Mouse (Mus musculus) urinary bladder, adult 2 months (tissue): ENCODE data around the gene Timm17a. TPM values are rescaled to one million over a fixed set of nuclear protein-coding genes. Genes with fewer than 3 reads are reported as not detected.

Experiments
- DNase-seq: peaks from one replicate; pipeline ENCODE4 v3.0.0; 2022; ENCODE audit warnings: low spot score
- polyA plus RNA-seq: library from polyadenylated mRNA; depleted of rRNA; stranded (reverse); fragments of >200 nt; gene quantifications from 2 replicates; pipeline ENCODE4 v1.2.3, GENCODE M21; 2012; rRNA removed

The Timm17a gene
- polyA plus RNA-seq, 1 experiment, result 92.8 TPM

DNA sequence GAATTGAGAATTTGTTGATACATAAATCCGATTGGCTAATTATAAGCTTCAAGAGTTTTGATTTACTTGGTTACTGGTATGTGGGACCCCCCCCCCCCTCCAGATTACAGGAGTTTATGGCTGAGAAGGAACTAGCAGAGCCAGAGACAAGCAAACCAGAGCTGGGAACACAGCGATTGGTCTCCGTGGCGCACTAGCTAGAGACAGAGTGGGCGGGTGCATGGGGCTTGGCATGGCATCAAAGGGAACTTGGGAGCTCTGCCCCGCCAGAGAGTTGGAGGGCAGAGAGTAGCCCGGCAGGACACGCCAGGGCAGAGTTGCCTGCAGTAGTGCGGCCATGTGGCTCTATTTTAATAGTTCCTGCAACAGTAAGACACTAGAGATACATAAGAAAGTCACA lies 32.9 kb downstream of the Timm17a start:
- DNase-seq, result no peak

DNA sequence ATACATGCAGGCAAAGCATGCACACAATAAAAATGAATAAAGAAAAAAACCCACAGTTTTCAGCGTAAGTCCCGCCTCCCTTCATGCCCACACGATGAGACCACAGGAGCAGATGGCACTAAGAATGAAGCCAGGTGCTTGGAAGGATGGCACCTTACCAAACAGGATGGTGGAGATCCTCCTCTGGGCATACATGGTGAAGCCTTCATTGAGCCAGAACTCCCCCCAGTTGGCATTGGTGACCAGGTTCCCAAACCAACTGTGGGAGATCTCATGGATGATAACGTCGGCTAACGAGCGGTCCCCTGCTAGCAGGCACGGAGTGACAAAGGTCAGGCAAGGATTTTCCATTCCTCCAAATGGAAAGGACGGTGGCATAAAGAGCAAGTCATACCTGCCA lies 42.2 kb downstream of the Timm17a start:
- DNase-seq, result no peak

DNA sequence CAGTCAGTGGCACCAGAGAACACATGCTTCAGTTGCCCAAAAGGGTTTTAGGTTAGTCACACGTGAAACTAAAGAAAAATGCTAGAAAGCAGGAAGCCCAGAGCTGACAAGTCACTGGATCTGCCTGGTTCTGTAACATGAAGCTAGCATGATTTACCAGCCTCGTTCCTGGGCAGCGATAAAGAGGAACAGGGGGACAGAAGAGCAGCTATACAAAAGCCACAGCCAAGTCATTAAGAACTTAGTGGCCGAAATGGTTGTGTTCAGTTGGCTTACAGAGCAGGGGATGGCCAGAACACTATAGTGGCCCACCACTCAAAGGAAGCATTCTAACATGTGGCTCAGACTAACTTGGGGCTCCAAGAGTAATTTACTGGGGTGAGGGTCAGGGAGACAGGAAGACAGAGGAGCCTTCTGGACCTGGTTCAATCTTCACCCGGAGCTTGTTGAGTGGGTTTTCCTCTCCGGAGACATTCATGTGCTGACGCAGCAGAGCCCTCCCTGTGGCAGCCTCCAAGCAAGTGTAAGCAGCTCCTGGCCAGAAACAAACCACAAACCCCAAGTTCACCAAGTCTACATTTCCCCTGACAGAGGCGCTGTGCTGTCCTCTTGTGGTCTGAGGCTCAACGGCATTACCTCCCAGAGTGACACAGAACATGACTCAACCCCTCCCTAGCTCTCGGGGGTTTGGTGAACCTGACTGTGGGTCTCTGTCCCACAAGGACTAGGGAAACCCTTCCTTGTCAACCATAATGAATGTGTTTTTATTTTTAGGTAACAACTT lies 45.7 kb downstream of the Timm17a start:
- no peak for DNase-seq

DNA sequence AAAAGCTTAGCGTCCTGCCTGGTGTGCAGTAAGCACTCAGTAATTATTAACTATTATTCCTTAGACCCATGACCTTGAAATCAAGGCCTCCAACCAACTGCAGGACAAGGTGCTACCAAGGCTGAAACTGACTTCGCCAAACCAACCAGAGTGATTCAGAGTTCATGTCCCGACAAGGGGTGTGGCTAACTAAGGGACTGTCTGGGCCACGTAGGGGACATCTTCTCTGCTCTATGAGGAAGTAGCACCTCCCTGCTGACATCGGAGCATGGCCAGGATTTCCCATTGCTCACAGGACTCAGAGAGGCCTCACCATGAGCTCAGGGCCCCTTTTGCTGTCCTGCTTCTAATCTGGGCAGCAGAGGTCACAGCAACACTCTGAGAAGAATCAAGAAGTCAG lies 47.7 kb downstream of the Timm17a start:
- no peak for DNase-seq

DNA sequence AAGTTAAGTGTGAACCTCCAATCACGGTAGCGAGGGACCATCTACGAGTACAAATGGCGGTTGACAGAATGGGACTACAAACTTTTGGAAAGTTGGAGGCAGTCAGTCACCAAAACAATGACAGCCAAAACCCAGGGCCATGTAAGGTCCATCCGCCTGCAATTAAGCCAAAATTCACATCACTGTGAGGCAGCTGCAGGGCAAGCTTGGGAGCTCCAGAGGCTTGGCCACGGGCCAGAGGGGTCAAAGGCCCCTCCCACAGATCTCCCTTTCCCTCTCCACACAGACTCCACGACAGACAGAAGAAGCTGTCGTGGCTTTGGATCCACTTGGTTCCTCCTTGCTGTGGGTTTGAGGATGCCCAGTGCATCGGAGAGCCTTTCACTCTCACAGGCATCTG lies 50.3 kb downstream of the Timm17a start:
- no peak for DNase-seq

DNA sequence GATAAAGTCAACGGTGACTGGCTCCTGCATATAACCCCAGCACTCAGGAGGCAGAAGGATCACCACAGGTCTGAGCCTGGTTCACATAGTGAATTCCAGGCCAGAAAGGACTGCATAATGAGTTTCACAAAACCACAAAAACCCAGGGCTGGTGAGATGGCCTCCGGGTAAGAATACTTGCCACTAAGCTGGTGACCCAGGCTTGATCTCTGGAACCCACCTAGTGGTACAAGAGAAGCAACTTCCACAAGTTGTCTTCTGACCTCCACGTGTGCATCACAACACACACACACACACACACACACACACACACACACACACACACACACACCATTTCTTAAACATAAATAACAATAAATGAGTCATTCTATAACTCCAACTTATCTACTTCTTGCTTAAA lies 51.2 kb downstream of the Timm17a start:
- DNase-seq, result no peak

DNA sequence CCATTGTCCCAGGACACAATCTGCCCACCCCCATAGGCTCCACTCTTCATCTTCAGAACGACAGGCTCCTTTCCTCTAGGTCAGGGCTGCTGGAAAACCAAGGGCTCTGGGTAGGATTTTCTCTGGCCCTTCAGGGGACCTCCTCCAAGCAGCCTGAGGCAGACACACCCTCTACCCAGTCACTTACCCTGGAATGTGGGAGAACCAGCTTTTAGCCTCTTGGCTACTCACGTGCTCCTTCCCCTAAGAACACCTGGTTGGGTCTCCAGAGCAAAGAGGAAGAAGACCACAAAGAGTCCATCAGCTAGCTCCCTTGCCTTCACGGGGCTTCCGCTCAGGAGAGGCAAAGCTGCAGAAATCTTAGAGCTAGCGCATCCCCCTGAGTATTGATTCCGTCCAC lies 52.6 kb downstream of the Timm17a start:
- DNase-seq, result no peak

DNA sequence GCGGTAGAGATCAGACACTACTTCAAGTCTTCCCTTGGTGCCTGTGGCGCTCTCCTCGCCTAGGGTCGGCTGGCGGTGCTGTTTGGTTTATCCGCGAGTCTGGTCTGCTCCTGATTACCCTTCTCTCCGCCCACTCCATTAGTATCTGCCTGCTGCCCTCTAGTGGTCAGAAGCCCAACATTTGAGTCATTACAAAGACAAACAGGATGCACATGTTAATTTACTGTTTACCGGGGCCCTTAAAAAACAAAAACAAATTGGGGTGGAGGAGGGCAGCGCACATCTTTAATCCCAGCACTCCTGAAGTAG lies 54.5 kb downstream of the Timm17a start:
- DNase-seq, result no peak

DNA sequence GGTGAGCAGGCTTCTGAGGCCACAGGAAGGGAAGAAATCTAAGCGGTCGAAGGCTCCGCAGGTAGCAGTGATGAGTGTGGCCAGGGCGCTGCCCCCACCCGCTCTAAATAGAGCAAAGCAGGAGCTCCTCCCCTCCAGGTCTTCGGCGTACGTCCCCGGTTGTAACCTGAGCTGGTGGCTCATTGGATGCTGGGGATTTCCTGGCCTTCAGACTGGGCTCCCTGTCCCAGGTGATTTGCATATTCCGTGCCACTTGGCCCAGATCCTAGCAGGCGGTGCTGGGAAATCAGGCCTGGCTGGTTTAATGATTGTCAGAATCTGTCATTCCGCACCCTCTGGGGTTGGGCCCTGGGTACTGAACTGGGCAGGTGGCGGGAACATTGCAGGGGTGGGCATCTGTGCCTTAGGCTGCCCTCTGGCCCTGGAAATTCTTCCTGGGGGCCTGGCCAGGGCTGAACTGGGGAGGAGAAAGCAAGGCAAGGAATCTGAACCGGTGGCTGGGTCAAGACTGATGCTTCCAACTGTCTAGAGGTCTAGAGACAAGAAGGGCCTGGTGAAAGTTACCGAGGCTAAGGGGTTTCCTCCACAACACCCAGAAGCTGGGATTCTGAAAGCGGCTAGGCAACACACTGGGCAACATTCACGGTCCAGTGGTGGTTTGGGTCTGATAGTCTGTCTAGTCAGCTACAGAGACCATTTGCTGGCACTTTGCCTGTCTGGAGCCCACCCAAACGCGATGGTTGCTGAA lies 55.0 kb downstream of the Timm17a start, which contains the start of gene Elf3:
Elf3 (minus strand) TSS at position 189 of the 748 bp plus-strand sequence.
- DNase-seq, result peak; percentile 86

DNA sequence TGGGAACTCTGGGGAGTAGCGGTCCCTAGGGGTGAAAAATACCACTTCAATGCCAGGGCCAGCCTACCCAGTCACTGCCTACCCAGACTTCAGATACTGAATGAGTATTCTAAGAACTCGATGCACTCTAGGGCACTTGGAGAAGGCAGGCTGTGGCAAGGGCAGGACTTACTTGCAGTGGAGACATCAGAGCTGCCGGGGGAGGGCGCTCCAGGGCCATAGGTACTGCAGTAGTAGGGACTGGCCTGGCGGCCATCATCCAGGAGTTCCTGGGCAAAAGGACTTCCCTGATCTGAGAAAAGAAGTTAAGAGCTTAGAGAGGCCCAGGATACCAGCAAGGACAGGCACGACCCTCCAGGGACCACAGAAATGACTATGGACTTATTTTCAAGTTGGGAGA lies 57.3 kb downstream of the Timm17a start:
- DNase-seq, result peak; percentile 64

DNA sequence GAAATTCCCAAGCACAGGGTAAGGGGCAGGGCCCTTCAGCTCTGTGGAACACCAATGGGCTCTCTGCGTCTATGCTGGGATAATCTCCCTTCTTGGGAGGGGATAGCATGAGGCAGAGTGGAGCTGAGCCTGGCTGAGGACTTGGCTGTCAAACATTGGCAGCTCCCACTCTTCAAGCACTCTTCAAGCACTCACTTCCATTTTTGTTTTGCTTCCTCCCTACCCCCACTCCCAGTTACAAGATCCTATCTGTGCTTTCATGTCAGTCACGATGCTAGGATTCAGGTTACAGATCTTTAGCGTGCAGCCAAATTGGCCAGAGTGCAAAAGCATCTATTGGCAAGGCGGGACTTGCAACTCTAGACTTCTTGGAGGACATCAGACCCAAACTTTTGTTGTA lies 60.7 kb downstream of the Timm17a start:
- DNase-seq, result no peak

DNA sequence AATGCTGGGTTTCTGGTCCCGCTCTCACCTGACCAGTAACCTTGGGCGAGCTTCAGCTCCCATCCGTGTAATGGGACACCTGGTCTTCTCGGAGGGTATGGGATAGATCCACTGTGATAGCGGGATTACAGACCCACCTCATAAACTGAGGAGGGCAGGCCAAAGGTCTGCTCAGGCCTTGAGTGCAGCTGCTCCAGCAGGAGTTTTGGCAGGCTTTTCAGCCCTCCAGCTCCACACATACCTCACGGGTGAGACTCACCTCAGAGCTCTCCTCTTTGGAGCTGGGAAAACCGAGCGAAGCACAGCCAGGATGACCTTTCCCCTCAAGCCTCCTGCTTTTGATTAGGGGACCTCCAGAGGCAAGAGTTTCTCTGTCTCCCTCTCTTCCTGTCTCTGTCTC lies 62.2 kb downstream of the Timm17a start:
- no peak for DNase-seq

DNA sequence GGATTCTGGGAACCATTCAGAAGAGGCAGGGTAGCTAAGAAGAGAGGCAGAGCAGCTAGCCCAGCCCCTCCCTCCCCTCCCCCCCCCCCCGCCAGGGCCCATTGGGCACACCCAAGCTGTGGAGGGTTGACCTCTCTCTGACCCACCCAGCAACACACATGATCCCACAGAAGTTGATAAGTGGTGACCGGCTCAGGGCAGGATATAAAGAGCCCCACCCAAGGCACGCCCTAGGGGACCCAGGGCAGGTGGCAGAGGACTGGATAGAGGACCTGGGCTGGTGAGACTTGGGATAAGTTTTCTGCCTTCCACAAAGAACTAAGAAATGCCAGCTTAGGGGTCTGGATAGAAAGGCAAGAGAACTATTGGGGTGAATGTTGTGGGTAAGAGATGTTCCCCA lies 62.9 kb downstream of the Timm17a start:
- DNase-seq, result no peak

DNA sequence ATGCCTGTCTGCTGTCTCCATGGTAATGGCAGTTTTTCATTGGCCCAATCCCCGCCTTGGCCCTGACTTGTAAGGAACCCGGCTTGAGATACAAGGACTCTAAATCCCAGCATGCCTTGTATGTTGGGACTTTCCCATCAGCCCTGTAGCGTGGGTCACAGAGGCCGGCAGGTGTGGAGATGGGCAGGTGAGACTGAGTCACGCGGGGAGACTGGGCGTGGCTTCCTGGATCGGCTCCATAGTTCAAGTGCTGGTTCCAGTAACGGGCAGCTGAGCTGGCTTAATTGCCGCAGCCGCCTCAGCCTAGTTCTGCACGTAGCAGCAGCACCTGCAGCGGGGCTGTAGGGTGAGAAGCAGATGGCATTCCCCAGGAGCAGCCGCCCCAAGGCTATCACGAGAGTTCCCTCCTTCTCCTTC lies 65.1 kb downstream of the Timm17a start:
- DNase-seq, result no peak

Other genes starting within 250 kb of the Timm17a start
- 0.34 and 0.55 TPM in 2 replicates for gene Lgr6, start 208.5 kb downstream of the Timm17a start, polyA plus RNA-seq
- 2.6 and 2.7 TPM in 2 replicates for gene Ptpn7, start 181.1 kb downstream of the Timm17a start, polyA plus RNA-seq
- gene Arl8a, start 167.0 kb downstream of the Timm17a start, polyA plus RNA-seq, result 115 and 118 TPM in 2 replicates
- gene Gpr37l1, start 146.1 kb downstream of the Timm17a start, polyA plus RNA-seq, result 6.8 and 7.3 TPM in 2 replicates
- gene Elf3, start 55.2 kb downstream of the Timm17a start, polyA plus RNA-seq, result 46.7 and 50.1 TPM in 2 replicates
- 46.6 and 55.6 TPM in 2 replicates for gene Rnpep, start 29.7 kb downstream of the Timm17a start, polyA plus RNA-seq
- gene Lmod1, start 11.0 kb upstream of the Timm17a start, polyA plus RNA-seq, result 146 and 250 TPM in 2 replicates
- gene Shisa4, start 61.5 kb upstream of the Timm17a start, polyA plus RNA-seq, result 16.8 and 17.7 TPM in 2 replicates
- 42.4 and 47.8 TPM in 2 replicates for gene Ipo9, start 116.7 kb upstream of the Timm17a start, polyA plus RNA-seq